Mouse (Mus musculus): ENCODE measurements around the gene Arnt2. TPM values are rescaled to one million over a fixed set of nuclear protein-coding genes. Genes with fewer than 3 reads are reported as not detected.

The Arnt2 gene
- total and polyA plus RNA-seq, 3 experiments, result 0.03 to 0.27 (median 0.17) TPM

GRCm38 (mm10) chr7:84333996-84334395, 76.0 kb downstream of the Arnt2 start:
- H3K79me2 ChIP-seq (replicated peaks; ENCODE audit: control insufficient read depth, extremely low read depth, insufficient read depth, poor library complexity, severe bottlenecking), result no peaks in the 10 kb centered on the region
- in situ Hi-C loops (cut with MboI; ENCODE audit: low pct_ligation_motif_present, low pct_unique_long_range_greater_than_20kb, low sequenced_read_pairs) (no loop called here), dilution Hi-C loops (cut with MboI; ENCODE audit: extremely low pct_ligation_motif_present, extremely low pct_unique_long_range_greater_than_20kb, low sequenced_read_pairs) (no loop called here)
- no peak overlapping the region for H3K27ac ChIP-seq (ENCODE audit: insufficient read depth, low read depth)
- H3K4me3 ChIP-seq (replicated peaks in 1 of 3; ENCODE audit: low read depth in 2 of 3, low read length in 2 of 3, poor library complexity in 1 of 3), result no peak overlapping the region
- no peaks in the 10 kb centered on the region for H3K27me3 ChIP-seq (replicated peaks)
- no peak overlapping the region for H3K9ac ChIP-seq (ENCODE audit: insufficient read depth, low read depth)
- peaks cover 0 to 11% of the 10 kb centered on the region in 2 experiments; a peak in 2 of 4 replicates for H3K4me1 ChIP-seq (ENCODE audit: control insufficient read depth in 1 of 2, insufficient read depth in 2 of 2)
- DNase-seq (ENCODE audit: extremely low read depth), result no peak
- H3K36me3 ChIP-seq (replicated peaks in 1 of 2; ENCODE audit: control insufficient read depth in 1 of 2, insufficient read depth in 1 of 2, low read length in 1 of 2), result no peaks in the 10 kb centered on the region
- H3K4me2 ChIP-seq (ENCODE audit: insufficient read depth, low read depth, poor library complexity, severe bottlenecking), result no peak overlapping the region
- no peaks in the 10 kb centered on the region for H3K9me3 ChIP-seq (replicated peaks; ENCODE audit: low read length)
- TF ChIP-seq POLR2AphosphoS2 (IDR thresholded peaks at IDR 0.05; ENCODE audit: low read depth, low read length) (no peak), TBP (conservative IDR thresholded peaks at IDR 0.05; ENCODE audit: low read depth, low read length) (no peak), IRF4 (IDR thresholded peaks at IDR 0.05; ENCODE audit: low read depth, low read length) (no peak), MXI1 (IDR thresholded peaks at IDR 0.05; ENCODE audit: low read depth, low read length) (no peak), ZMIZ1 (IDR thresholded peaks at IDR 0.05; ENCODE audit: low read depth, low read length) (no peak), USF2 (conservative IDR thresholded peaks at IDR 0.05; ENCODE audit: low read depth, low read length) (no peak), MYC (IDR thresholded peaks at IDR 0.05; ENCODE audit: low read depth, low read length) (no peak), POLR2A (IDR thresholded peaks at IDR 0.05; ENCODE audit: low read depth, low read length) (no peak)

GRCm38 (mm10) chr7:84332295-84333168, 77.4 kb downstream of the Arnt2 start:
- Histone ChIP-seq H3K27me3 (replicated peaks) (peaks cover 1% of the 10 kb centered on the region), H3K4me3 (replicated peaks in 1 of 3; ENCODE audit: low read depth in 2 of 3, low read length in 2 of 3, poor library complexity in 1 of 3) (no peak overlapping the region), H3K36me3 (replicated peaks in 1 of 2; ENCODE audit: control insufficient read depth in 1 of 2, insufficient read depth in 1 of 2, low read length in 1 of 2) (no peaks in the 10 kb centered on the region), H3K27ac (ENCODE audit: insufficient read depth, low read depth) (no peak overlapping the region), H3K4me2 (ENCODE audit: insufficient read depth, low read depth, poor library complexity, severe bottlenecking) (no peak overlapping the region), H3K79me2 (replicated peaks; ENCODE audit: control insufficient read depth, extremely low read depth, insufficient read depth, poor library complexity, severe bottlenecking) (no peaks in the 10 kb centered on the region), H3K9ac (ENCODE audit: insufficient read depth, low read depth) (no peak overlapping the region), H3K4me1 (ENCODE audit: control insufficient read depth in 1 of 2, insufficient read depth in 2 of 2) (peaks cover 0 to under 1% of the 10 kb centered on the region in 2 experiments; a peak in 1 of 4 replicates), H3K9me3 (replicated peaks; ENCODE audit: low read length) (no peaks in the 10 kb centered on the region)
- no peak for TF ChIP-seq RCOR1 (conservative IDR thresholded peaks at IDR 0.05; ENCODE audit: low read depth, low read length)
- no peak for TF ChIP-seq CTCF (conservative IDR thresholded peaks at IDR 0.05 in 1 of 2, IDR thresholded peaks at IDR 0.05 in 1 of 2; ENCODE audit: low read depth in 2 of 2, low read length in 2 of 2)
- TF ChIP-seq ZKSCAN1 (IDR thresholded peaks at IDR 0.05; ENCODE audit: borderline replicate concordance, low read depth, low read length), result no peak
- TF ChIP-seq MAX (IDR thresholded peaks at IDR 0.05; ENCODE audit: low read length), result no peak
- no peak for TF ChIP-seq USF2 (conservative IDR thresholded peaks at IDR 0.05; ENCODE audit: low read depth, low read length)
- TF ChIP-seq TCF12 (IDR thresholded peaks at IDR 0.05; ENCODE audit: low read depth, low read length), result no peak
- TF ChIP-seq IRF4 (IDR thresholded peaks at IDR 0.05; ENCODE audit: low read depth, low read length), result no peak
- TF ChIP-seq HCFC1 (IDR thresholded peaks at IDR 0.05; ENCODE audit: low read depth, low read length), result no peak
- no peak for TF ChIP-seq MXI1 (IDR thresholded peaks at IDR 0.05; ENCODE audit: low read depth, low read length)
- TF ChIP-seq TBP (conservative IDR thresholded peaks at IDR 0.05; ENCODE audit: low read depth, low read length), result no peak
- TF ChIP-seq POLR2AphosphoS2 (IDR thresholded peaks at IDR 0.05; ENCODE audit: low read depth, low read length), result no peak
- TF ChIP-seq MEF2A (IDR thresholded peaks at IDR 0.05; ENCODE audit: borderline replicate concordance, low read depth, low read length), result no peak
- no peak for TF ChIP-seq CHD1 (IDR thresholded peaks at IDR 0.05; ENCODE audit: low read depth, low read length)
- no peak for TF ChIP-seq ZNF384 (IDR thresholded peaks at IDR 0.05; ENCODE audit: low read depth, low read length)
- TF ChIP-seq E2F4 (IDR thresholded peaks at IDR 0.05; ENCODE audit: insufficient replicate concordance, low read depth, low read length), result no peak
- no peak for TF ChIP-seq SIN3A (IDR thresholded peaks at IDR 0.05; ENCODE audit: low read length)
- no peak for TF ChIP-seq EP300 (IDR thresholded peaks at IDR 0.05; ENCODE audit: low read length)
- TF ChIP-seq ELF1 (IDR thresholded peaks at IDR 0.05; ENCODE audit: low read depth, low read length), result no peak
- no peak for TF ChIP-seq SMC3 (IDR thresholded peaks at IDR 0.05; ENCODE audit: low read depth, low read length)
- no peak for TF ChIP-seq POLR2A (IDR thresholded peaks at IDR 0.05; ENCODE audit: low read depth, low read length)
- no peak for DNase-seq (ENCODE audit: extremely low read depth)
- dilution Hi-C loops (cut with MboI; ENCODE audit: extremely low pct_ligation_motif_present, extremely low pct_unique_long_range_greater_than_20kb, low sequenced_read_pairs) (no loop called here), in situ Hi-C loops (cut with MboI; ENCODE audit: low pct_ligation_motif_present, low pct_unique_long_range_greater_than_20kb, low sequenced_read_pairs) (no loop called here)
